Mouse (Mus musculus) CH12.LX (cell line): ENCODE data around the gene Pde1a. TPM values are rescaled to one million over a fixed set of nuclear protein-coding genes. Genes with fewer than 3 reads are reported as not detected.

Experiments used
- DNase-seq: peaks from one replicate; pipeline ENCODE4 v3.0.0-alpha.2; 2013; ENCODE audit errors: extremely low read depth
- H3K27ac ChIP-seq: 2 replicates; pipeline ENCODE4 v1.5.1; 2012; ENCODE audit warnings: low read depth, mild to moderate bottlenecking, control low read depth, moderate library complexity; ENCODE audit not compliant: insufficient read depth
- H3K27me3 ChIP-seq: replicated peaks from 2 replicates; pipeline ENCODE3; 2012; ENCODE audit warnings: inconsistent platforms
- H3K36me3 ChIP-seq, 2 experiments: replicated peaks in 1 of 2; 2 replicates each; pipeline versions ENCODE3 to v1.6.1; 2012; ENCODE audit warnings: inconsistent platforms in 1 of 2, low read length in 1 of 2, mild to moderate bottlenecking in 1 of 2, mixed read lengths in 1 of 2, moderate library complexity in 1 of 2; ENCODE audit not compliant: control insufficient read depth in 1 of 2, insufficient read depth in 1 of 2
- H3K4me1 ChIP-seq, 2 experiments: 2 replicates each; pipeline ENCODE4 v1.6.1; 2012; ENCODE audit warnings: inconsistent platforms in 1 of 2, moderate library complexity in 1 of 2; ENCODE audit not compliant: insufficient read depth in 2 of 2, control insufficient read depth in 1 of 2
- H3K4me2 ChIP-seq: 2 replicates; pipeline ENCODE4 v1.6.1; 2012; ENCODE audit warnings: low read depth, mild to moderate bottlenecking, control low read depth; ENCODE audit not compliant: poor library complexity, insufficient read depth, severe bottlenecking
- H3K4me3 ChIP-seq, 3 experiments: fragments of 150-350 bp in 1 of 3; sonication (generic) in 1 of 3; replicated peaks in 1 of 3; 2 replicates each; pipeline versions ENCODE3 to v1.5.1; 2011 to 2012; ENCODE audit warnings: low read depth in 2 of 3, low read length in 2 of 3, mild to moderate bottlenecking in 2 of 3, moderate library complexity in 2 of 3, control low read depth in 1 of 3, improper control_type of control experiment in 1 of 3, inconsistent platforms in 1 of 3, mixed read lengths in 1 of 3; ENCODE audit not compliant: poor library complexity in 1 of 3
- H3K79me2 ChIP-seq: replicated peaks from 2 replicates; pipeline ENCODE4 v1.6.1; 2012; ENCODE audit warnings: mild to moderate bottlenecking, moderate library complexity; ENCODE audit not compliant: control insufficient read depth, poor library complexity, insufficient read depth, severe bottlenecking; ENCODE audit errors: extremely low read depth
- H3K9ac ChIP-seq: 2 replicates; pipeline ENCODE4 v1.6.1; 2012; ENCODE audit warnings: low read depth, mild to moderate bottlenecking, control low read depth, moderate library complexity; ENCODE audit not compliant: insufficient read depth
- H3K9me3 ChIP-seq: replicated peaks from 2 replicates; pipeline ENCODE3; 2012; ENCODE audit warnings: low read length, inconsistent platforms, mixed read lengths
- CHD2 ChIP-seq: IDR thresholded peaks from 2 replicates; pipeline ENCODE4 v1.6.1; 2011; ENCODE audit warnings: low read length, improper control_type of control experiment
- EP300 ChIP-seq: IDR thresholded peaks from 2 replicates; pipeline ENCODE4 v1.6.1; 2011; ENCODE audit warnings: low read length, improper control_type of control experiment
- ETS1 ChIP-seq: conservative IDR thresholded peaks from 2 replicates; pipeline ENCODE4 v1.6.1; 2012; ENCODE audit warnings: low read depth, mild to moderate bottlenecking, inconsistent platforms, low read length, improper control_type of control experiment, moderate library complexity
- GABPA ChIP-seq: IDR thresholded peaks from 2 replicates; pipeline ENCODE4 v1.6.1; 2012; ENCODE audit warnings: low read depth, low read length, improper control_type of control experiment, inconsistent platforms; ENCODE audit not compliant: insufficient replicate concordance
- HCFC1 ChIP-seq: IDR thresholded peaks from 2 replicates; pipeline ENCODE4 v1.6.1; 2012; ENCODE audit warnings: low read depth, mild to moderate bottlenecking, inconsistent platforms, low read length, improper control_type of control experiment
- IRF4 ChIP-seq: IDR thresholded peaks from 2 replicates; pipeline ENCODE4 v1.6.1; 2014; ENCODE audit warnings: low read depth, mild to moderate bottlenecking, inconsistent platforms, low read length, improper control_type of control experiment
- MAX ChIP-seq: IDR thresholded peaks from 2 replicates; pipeline ENCODE4 v1.6.1; 2011; ENCODE audit warnings: low read length, improper control_type of control experiment
- MAZ ChIP-seq: IDR thresholded peaks from 2 replicates; pipeline ENCODE4 v1.6.1; 2012; ENCODE audit warnings: low read depth, mild to moderate bottlenecking, inconsistent platforms, low read length, improper control_type of control experiment, moderate library complexity
- MEF2A ChIP-seq: IDR thresholded peaks from 2 replicates; pipeline ENCODE4 v1.6.1; 2014; ENCODE audit warnings: low read depth, mild to moderate bottlenecking, inconsistent platforms, low read length, improper control_type of control experiment, borderline replicate concordance
- MXI1 ChIP-seq: IDR thresholded peaks from 2 replicates; pipeline ENCODE4 v1.6.1; 2011; ENCODE audit warnings: mild to moderate bottlenecking, low read depth, low read length, improper control_type of control experiment
- MYC ChIP-seq: IDR thresholded peaks from 2 replicates; pipeline ENCODE4 v1.6.1; 2011; ENCODE audit warnings: low read depth, mild to moderate bottlenecking, improper control_type of control experiment, low read length
- NELFE ChIP-seq: IDR thresholded peaks from 2 replicates; pipeline ENCODE4 v1.6.1; 2011; ENCODE audit warnings: low read depth, low read length, improper control_type of control experiment
- NRF1 ChIP-seq: IDR thresholded peaks from 2 replicates; pipeline ENCODE4 v1.6.1; 2014; ENCODE audit warnings: low read depth, mild to moderate bottlenecking, inconsistent platforms, low read length, improper control_type of control experiment, moderate library complexity
- POLR2A ChIP-seq: IDR thresholded peaks from 2 replicates; pipeline ENCODE4 v1.6.1; 2011; ENCODE audit warnings: low read depth, mild to moderate bottlenecking, improper control_type of control experiment, low read length
- RCOR1 ChIP-seq: conservative IDR thresholded peaks from 2 replicates; pipeline ENCODE4 v1.6.1; 2012; ENCODE audit warnings: low read depth, mild to moderate bottlenecking, inconsistent platforms, low read length, improper control_type of control experiment
- TBP ChIP-seq: conservative IDR thresholded peaks from 2 replicates; pipeline ENCODE4 v1.6.1; 2011; ENCODE audit warnings: low read depth, low read length, improper control_type of control experiment
- TCF12 ChIP-seq: IDR thresholded peaks from 2 replicates; pipeline ENCODE4 v1.6.1; 2014; ENCODE audit warnings: low read depth, mild to moderate bottlenecking, inconsistent platforms, low read length, improper control_type of control experiment
- UBTF ChIP-seq: IDR thresholded peaks from 2 replicates; pipeline ENCODE4 v1.6.1; 2012; ENCODE audit warnings: low read depth, mild to moderate bottlenecking, inconsistent platforms, low read length, improper control_type of control experiment, moderate library complexity
- USF1 ChIP-seq: IDR thresholded peaks from 2 replicates; pipeline ENCODE4 v1.6.1; 2014; ENCODE audit warnings: low read depth, mild to moderate bottlenecking, inconsistent platforms, low read length, improper control_type of control experiment
- USF2 ChIP-seq: conservative IDR thresholded peaks from 2 replicates; pipeline ENCODE4 v1.6.1; 2011; ENCODE audit warnings: low read depth, low read length, improper control_type of control experiment
- ZC3H11A ChIP-seq: IDR thresholded peaks from 2 replicates; pipeline ENCODE4 v1.6.1; 2012; ENCODE audit warnings: low read depth, mild to moderate bottlenecking, inconsistent platforms, low read length, improper control_type of control experiment
- ZKSCAN1 ChIP-seq: IDR thresholded peaks from 2 replicates; pipeline ENCODE4 v1.6.1; 2012; ENCODE audit warnings: low read depth, inconsistent platforms, low read length, improper control_type of control experiment, borderline replicate concordance
- ZMIZ1 ChIP-seq: IDR thresholded peaks from 2 replicates; pipeline ENCODE4 v1.6.1; 2012; ENCODE audit warnings: low read depth, mild to moderate bottlenecking, inconsistent platforms, low read length, improper control_type of control experiment
- dilution Hi-C: fragments of 300-500 bp; cut with MboI; formaldehyde crosslinking; loops from 2 replicates; pipeline ENCODE4 v1.14.3; 2020; ENCODE audit warnings: low sequenced_read_pairs; ENCODE audit not compliant: extremely low pct_unique_long_range_greater_than_20kb, extremely low pct_ligation_motif_present
- in situ Hi-C: fragments of 300-500 bp; cut with MboI; formaldehyde crosslinking; loops from 3 replicates; pipeline ENCODE4 v1.14.3; 2019; ENCODE audit warnings: low sequenced_read_pairs, low pct_ligation_motif_present, low pct_unique_long_range_greater_than_20kb, mixed read lengths
- polyA plus RNA-seq: library from polyadenylated mRNA; unstranded; fragments of >175 nt; gene quantifications from 2 replicates; pipeline ENCODE4 v1.2.1, GENCODE M21; 2012; ENCODE audit warnings: low read depth; ENCODE audit not compliant: insufficient read length
- total RNA-seq, 2 experiments: library from RNA; depleted of rRNA; stranded (reverse); fragments of 300-350 nt in 1 of 2; fragments of >200 nt in 1 of 2; gene quantifications; 2 replicates each; pipeline ENCODE4 v1.2.3; 2012 to 2014

Pde1a gene
- total and polyA plus RNA-seq, 3 experiments = 0.05 to 0.08 TPM; not detected in 1

GRCm38 (mm10) chr2:79964964-79965363 is 164.3 kb downstream of the Pde1a start:
- Histone ChIP-seq H3K4me3 (no peak overlapping the region), H3K27ac (no peak overlapping the region), H3K9me3 (no peaks in the 10 kb centered on the region), H3K4me1 (peaks cover 4 to 20% of the 10 kb centered on the region in 2 experiments; a peak in 3 of 4 replicates), H3K4me2 (no peak overlapping the region), H3K36me3 (no peaks in the 10 kb centered on the region), H3K79me2 (no peaks in the 10 kb centered on the region), H3K9ac (no peak overlapping the region), H3K27me3 (no peaks in the 10 kb centered on the region)
- no peak for DNase-seq
- dilution Hi-C loops (no loop called here), in situ Hi-C loops (no loop called here)
- TF ChIP-seq RCOR1 (no peak), MAZ (no peak), ZC3H11A (no peak), NRF1 (no peak), ZKSCAN1 (no peak), MYC (no peak), CHD2 (no peak), MXI1 (no peak), TCF12 (no peak), USF1 (no peak), GABPA (no peak), UBTF (no peak), POLR2A (no peak), IRF4 (no peak), MEF2A (no peak)

GRCm38 (mm10) chr2:79961421-79961820 is 167.8 kb downstream of the Pde1a start:
- no peak overlapping the region for H3K9ac ChIP-seq
- H3K27me3 ChIP-seq = no peaks in the 10 kb centered on the region
- H3K4me1 ChIP-seq = peaks cover 0 to 12% of the 10 kb centered on the region in 2 experiments; a peak in 2 of 4 replicates
- H3K4me3 ChIP-seq = no peak overlapping the region
- DNase-seq = no peak
- H3K9me3 ChIP-seq = no peaks in the 10 kb centered on the region
- no peaks in the 10 kb centered on the region for H3K36me3 ChIP-seq
- dilution Hi-C loops = no loop called here
- TF ChIP-seq CHD2 (no peak), TCF12 (no peak), TBP (no peak), POLR2A (no peak), MAX (no peak), EP300 (no peak), NELFE (no peak), ZMIZ1 (no peak), NRF1 (no peak), USF2 (no peak), HCFC1 (no peak), MYC (no peak), ETS1 (no peak)
- TF ChIP-seq, all 38 proteins: peak for 0
- in situ Hi-C loops = no loop called here
- Histone ChIP-seq H3K79me2 (no peaks in the 10 kb centered on the region), H3K27ac (no peak overlapping the region), H3K4me2 (no peak overlapping the region)
